Mouse (Mus musculus) heart, embryonic 11.5 days (tissue): ENCODE data around the gene Aoc3. TPM values are rescaled to one million over a fixed set of nuclear protein-coding genes. Genes with fewer than 3 reads are reported as not detected.

Source experiments
- ATAC-seq: fragments of 200-750 bp; cut with Nextera tagmentation; replicated peaks from 2 replicates; pipeline ENCODE4 v1.8.0; 2017; ENCODE audit warnings: moderate library complexity; ENCODE audit not compliant: insufficient number of reproducible peaks, low FRiP score, low TSS enrichment
- H3K27ac ChIP-seq: fragments of 300-500 bp; sonication (generic); 2 replicates; pipeline ENCODE4 v1.5.1; 2014; ENCODE audit warnings: mild to moderate bottlenecking, low read depth, low read length
- H3K27me3 ChIP-seq: fragments of 300-500 bp; sonication (generic); 2 replicates; pipeline ENCODE4 v1.6.1; 2014; ENCODE audit warnings: mild to moderate bottlenecking, low read length, mixed read lengths; ENCODE audit not compliant: control insufficient read depth, insufficient read depth
- H3K36me3 ChIP-seq: fragments of 300-500 bp; sonication (generic); 2 replicates; pipeline ENCODE4 v1.6.1; 2014; ENCODE audit warnings: mild to moderate bottlenecking, low read length, moderate library complexity, mixed read lengths; ENCODE audit not compliant: control insufficient read depth, insufficient read depth
- H3K4me1 ChIP-seq: fragments of 300-500 bp; sonication (generic); 2 replicates; pipeline ENCODE4 v1.6.1; 2014; ENCODE audit warnings: low read length; ENCODE audit not compliant: control insufficient read depth, insufficient read depth
- H3K4me2 ChIP-seq: fragments of 300-500 bp; sonication (generic); 2 replicates; pipeline ENCODE4 v1.6.1; 2014; ENCODE audit warnings: mild to moderate bottlenecking, moderate library complexity
- H3K4me3 ChIP-seq: fragments of 300-500 bp; sonication (generic); 2 replicates; pipeline ENCODE4 v1.5.1; 2014; ENCODE audit warnings: low read depth, low read length
- H3K9ac ChIP-seq: fragments of 300-500 bp; sonication (generic); 2 replicates; pipeline ENCODE4 v1.6.1; 2014; ENCODE audit warnings: mild to moderate bottlenecking, low read depth, low read length, moderate library complexity
- H3K9me3 ChIP-seq: fragments of 300-500 bp; sonication (generic); replicated peaks from 2 replicates; pipeline ENCODE4 v1.6.1; 2016; ENCODE audit warnings: low read length; ENCODE audit not compliant: control insufficient read depth
- WGBS: fragments of 180-500 bp; shearing (Covaris S2); extraction: QIAGEN DNeasy Blood & Tissue Kit; methylation state at CpG from one replicate; pipeline ENCODE4 v1.1.7; 2014; ENCODE audit not compliant: insufficient replicate concordance; 5-methylcytosine and 5-hydroxymethylcytosine counted together
- polyA plus RNA-seq: library from polyadenylated mRNA; unstranded; fragments of >200 nt; fragmentation: Nextera tagmentation; extraction: Ambion mirVana; gene quantifications from 2 replicates; pipeline ENCODE4 v1.2.1, GENCODE M21; 2014

The Aoc3 gene
- polyA plus RNA-seq, result 0.20 and 0.24 TPM in 2 replicates

DNA sequence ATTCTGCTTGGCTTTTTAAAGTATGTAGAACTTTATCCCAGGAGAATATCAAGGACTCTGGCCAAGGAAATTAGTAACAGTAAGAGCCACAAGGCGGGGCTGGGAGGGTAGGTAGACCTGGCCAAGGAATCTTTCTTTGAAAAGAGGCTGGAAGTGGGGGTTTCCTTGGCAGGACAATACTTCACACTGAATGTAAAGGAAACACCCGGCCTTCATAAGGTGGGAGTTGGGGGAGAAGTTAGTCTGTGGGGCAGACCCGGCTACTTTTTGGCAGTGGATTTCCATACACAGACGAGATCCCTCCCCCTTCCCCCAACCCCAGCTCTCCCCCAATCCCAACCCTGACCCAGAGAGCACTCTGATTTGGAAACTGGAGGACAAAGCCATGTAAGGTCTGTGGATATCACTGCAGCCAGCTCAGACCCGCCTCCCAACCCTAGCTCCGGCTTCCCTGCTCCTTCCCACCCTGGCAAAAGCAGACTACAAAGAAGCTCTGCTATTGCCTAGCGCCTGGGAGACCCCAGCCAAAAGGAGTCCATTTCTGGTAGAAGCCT, at the start of gene Aoc3:
Gene Aoc3 (plus strand): TSS at position 235 of the 554 bp plus-strand sequence.
- no peak within 1 kb of the TSS for H3K4me3 ChIP-seq
- 56% methylated on average over 7 of the region's 7 CpGs for WGBS
- H3K27ac ChIP-seq, result no peak within 1 kb of the TSS
- ATAC-seq, result no peak
- 0 out of 2 replicates have a peak, but pooled peaks cover 7% of the 10 kb centered on the region for H3K4me1 ChIP-seq
- no peaks in the 10 kb centered on the region for H3K27me3 ChIP-seq
- H3K9ac ChIP-seq, result 0 out of 2 replicates have a peak within 1 kb of the TSS, but pooled peaks have one; percentile 16
- H3K4me2 ChIP-seq, result no peak within 1 kb of the TSS
- H3K36me3 ChIP-seq, result peaks cover 3% of the 10 kb centered on the region
- no peaks in the 10 kb centered on the region for H3K9me3 ChIP-seq

DNA sequence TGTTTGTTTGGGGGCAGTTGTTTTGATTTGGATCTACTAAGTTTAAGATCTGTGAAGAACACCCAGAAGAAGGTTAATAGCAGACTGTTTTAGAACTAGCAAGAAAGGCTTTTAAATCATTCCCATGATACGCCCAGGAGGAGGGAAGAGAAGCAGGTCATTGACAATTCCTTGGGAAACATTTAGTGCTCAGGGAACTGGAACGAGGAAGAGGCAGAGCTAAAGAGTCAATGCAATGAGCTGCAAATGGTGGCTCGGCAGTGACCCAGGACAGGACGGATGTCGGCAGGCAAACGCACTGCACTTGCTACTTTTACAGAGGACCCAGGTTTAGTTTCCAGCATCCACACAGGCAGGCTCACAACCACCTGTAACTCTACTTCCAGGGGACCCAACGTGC, 49.6 kb upstream of the Aoc3 start:
- Histone ChIP-seq H3K4me3 (no peak overlapping the region), H3K9me3 (no peaks in the 10 kb centered on the region), H3K36me3 (peaks cover 5% of the 10 kb centered on the region), H3K27ac (no peak overlapping the region), H3K9ac (no peak overlapping the region), H3K4me1 (peaks cover 20% of the 10 kb centered on the region), H3K4me2 (no peak overlapping the region), H3K27me3 (0 out of 2 replicates have a peak, but pooled peaks cover 5% of the 10 kb centered on the region)
- 48% methylated on average over 7 of the region's 7 CpGs for WGBS
- no peak for ATAC-seq

DNA sequence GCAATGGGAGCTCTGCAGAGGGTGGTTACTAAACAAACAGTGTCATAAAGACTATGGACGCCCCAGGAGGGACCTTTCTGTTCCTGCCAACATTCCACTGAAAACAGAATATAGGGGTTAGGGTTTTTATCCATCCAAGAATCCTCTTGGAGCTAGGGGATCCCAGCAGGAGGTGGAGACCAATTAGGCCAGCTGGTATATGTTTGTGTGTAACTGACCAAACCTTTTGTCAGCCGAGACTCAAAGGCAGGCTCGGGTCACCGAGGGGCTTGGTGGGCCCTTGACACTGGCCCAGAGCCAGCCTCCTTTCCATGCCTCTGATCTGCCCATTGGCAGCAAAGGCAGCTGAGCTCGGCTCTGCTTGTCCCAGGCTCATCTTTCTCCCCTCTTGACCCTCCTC, 47.5 kb upstream of the Aoc3 start:
- no peak for ATAC-seq
- H3K36me3 ChIP-seq, result peaks cover 6% of the 10 kb centered on the region
- H3K27me3 ChIP-seq, result no peaks in the 10 kb centered on the region
- no peak overlapping the region for H3K27ac ChIP-seq
- H3K4me1 ChIP-seq, result peaks cover 5% of the 10 kb centered on the region
- H3K9me3 ChIP-seq, result no peaks in the 10 kb centered on the region
- no peak overlapping the region for H3K9ac ChIP-seq
- H3K4me3 ChIP-seq, result no peak overlapping the region
- 51% methylated on average over 5 of the region's 5 CpGs for WGBS
- H3K4me2 ChIP-seq, result no peak overlapping the region

DNA sequence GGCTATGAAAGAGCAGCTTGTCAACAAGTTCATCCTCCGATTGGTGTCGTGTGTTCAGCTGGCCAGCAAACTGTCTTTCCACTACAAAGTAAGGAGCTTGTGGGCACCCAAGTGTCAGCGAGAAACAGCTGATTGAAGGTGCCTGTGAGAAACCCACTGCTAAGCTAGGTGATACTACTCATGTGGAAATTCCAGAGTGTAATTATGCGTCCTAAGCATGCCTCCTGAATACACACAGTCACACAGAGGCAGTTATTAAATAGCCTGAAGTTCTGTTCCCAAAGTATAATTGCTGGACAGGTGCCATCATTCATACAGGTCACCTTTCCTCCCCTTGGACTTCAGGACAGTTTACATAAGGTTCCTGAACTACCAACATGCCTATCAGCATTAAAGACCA, 46.6 kb upstream of the Aoc3 start:
- H3K27ac ChIP-seq, result no peak overlapping the region
- H3K4me3 ChIP-seq, result no peak overlapping the region
- H3K36me3 ChIP-seq, result peaks cover 9% of the 10 kb centered on the region
- H3K9ac ChIP-seq, result no peak overlapping the region
- ATAC-seq, result no peak
- no peaks in the 10 kb centered on the region for H3K4me1 ChIP-seq
- H3K4me2 ChIP-seq, result no peak overlapping the region
- H3K9me3 ChIP-seq, result no peaks in the 10 kb centered on the region
- 59% methylated on average over 4 of the region's 4 CpGs for WGBS
- no peaks in the 10 kb centered on the region for H3K27me3 ChIP-seq

DNA sequence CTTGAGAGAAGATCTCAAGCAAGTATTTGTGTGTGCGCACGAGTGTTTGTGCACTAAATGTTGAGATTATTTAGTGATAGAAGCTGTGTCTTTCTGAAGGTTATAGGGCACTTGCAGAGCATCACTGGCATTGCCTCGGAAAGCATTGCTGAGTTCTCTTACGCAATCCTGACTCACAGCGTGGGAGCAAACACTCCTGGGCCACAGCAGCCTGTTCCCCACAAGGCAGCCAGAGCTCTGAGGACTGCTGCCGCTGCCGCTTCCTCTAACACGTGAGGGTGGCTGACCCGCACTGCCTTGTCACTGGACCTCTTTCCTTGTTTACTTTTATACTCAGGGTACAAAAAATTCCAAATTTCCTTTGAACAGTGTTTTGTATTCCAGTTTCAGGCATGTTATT, 43.1 kb upstream of the Aoc3 start:
- no peak overlapping the region for H3K4me3 ChIP-seq
- H3K4me1 ChIP-seq, result no peaks in the 10 kb centered on the region
- no peaks in the 10 kb centered on the region for H3K9me3 ChIP-seq
- no peaks in the 10 kb centered on the region for H3K27me3 ChIP-seq
- ATAC-seq, result no peak
- no peak overlapping the region for H3K4me2 ChIP-seq
- H3K36me3 ChIP-seq, result peaks cover 19% of the 10 kb centered on the region
- no peak overlapping the region for H3K27ac ChIP-seq
- H3K9ac ChIP-seq, result no peak overlapping the region
- WGBS, result 82% methylated on average over 9 of the region's 9 CpGs

DNA sequence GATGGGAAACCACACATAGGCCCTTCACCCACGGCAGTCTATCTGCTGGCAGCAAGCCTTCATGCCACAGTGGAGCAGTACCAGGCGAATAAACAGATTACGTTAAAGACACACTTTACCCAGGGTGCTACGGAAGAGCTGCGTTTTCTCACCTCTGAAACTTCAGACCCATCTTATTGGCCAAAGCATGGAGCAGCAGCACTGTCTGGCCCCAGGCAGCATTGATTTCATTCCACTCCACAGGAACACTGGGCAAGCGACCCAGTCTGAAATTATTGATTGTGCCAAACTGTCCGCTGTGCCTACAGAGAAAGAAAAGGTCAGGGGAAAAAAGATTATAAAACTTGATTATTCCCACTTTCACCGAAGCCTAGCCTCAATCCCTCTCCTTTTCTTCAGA, 39.2 kb upstream of the Aoc3 start:
- Histone ChIP-seq H3K27ac (no peak overlapping the region), H3K9me3 (no peaks in the 10 kb centered on the region), H3K4me3 (no peak overlapping the region), H3K36me3 (peaks cover 25% of the 10 kb centered on the region), H3K27me3 (no peaks in the 10 kb centered on the region), H3K9ac (no peak overlapping the region), H3K4me1 (no peaks in the 10 kb centered on the region), H3K4me2 (no peak overlapping the region)
- ATAC-seq, result no peak
- WGBS, result 92% methylated on average over 8 of the region's 8 CpGs

DNA sequence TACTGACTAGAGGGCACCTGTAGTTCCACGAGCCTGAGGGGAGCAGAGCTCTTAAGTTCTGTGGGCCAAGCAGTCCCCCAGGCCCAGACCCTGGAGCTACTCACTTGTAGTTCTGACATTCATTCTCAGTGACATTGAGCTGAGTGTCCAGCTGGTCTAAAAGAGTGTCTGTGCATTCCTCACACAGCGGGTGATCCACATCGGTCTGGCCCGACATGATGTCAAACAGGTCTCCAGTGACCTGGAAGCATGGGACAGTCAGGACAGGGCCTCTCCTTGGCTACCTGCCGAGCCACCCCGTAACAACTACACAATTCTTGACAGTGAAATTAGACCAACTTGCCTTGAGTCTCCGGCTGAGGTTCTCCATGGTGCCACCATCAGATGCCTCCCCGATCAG, 35.2 kb upstream of the Aoc3 start:
- 89% methylated on average over 8 of the region's 8 CpGs for WGBS
- Histone ChIP-seq H3K9ac (no peak overlapping the region), H3K27ac (no peak overlapping the region), H3K4me3 (no peak overlapping the region), H3K36me3 (peaks cover 20% of the 10 kb centered on the region), H3K27me3 (no peaks in the 10 kb centered on the region), H3K9me3 (no peaks in the 10 kb centered on the region), H3K4me1 (no peaks in the 10 kb centered on the region), H3K4me2 (no peak overlapping the region)
- ATAC-seq, result no peak

DNA sequence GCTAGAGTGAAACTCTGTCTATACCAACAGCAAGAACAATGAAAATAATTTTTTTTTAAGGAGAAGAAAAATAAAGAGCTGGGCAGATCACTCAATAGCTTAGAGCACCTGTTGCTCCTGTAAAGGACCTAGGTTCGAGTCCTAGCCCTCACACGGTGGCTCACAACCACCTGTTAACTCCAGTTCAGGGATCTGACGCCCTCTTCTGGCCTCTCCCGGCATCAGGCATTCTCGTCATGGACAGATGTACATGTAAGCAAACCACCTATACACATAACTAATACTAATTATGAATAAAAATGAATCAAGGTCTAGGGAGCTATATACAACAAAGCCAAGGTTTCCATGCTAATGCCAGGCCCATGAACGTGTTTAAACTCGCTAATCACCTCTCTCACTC, 29.5 kb upstream of the Aoc3 start:
- Histone ChIP-seq H3K27ac (no peak overlapping the region), H3K4me3 (peak overlapping the region; percentile 96), H3K27me3 (no peaks in the 10 kb centered on the region), H3K9ac (peak overlapping the region; percentile 86), H3K4me1 (peaks cover 13% of the 10 kb centered on the region), H3K36me3 (peaks cover 6% of the 10 kb centered on the region), H3K9me3 (no peaks in the 10 kb centered on the region), H3K4me2 (peak overlapping the region; percentile 99)
- WGBS, result 59% methylated on average over 7 of the region's 7 CpGs
- no peak for ATAC-seq

DNA sequence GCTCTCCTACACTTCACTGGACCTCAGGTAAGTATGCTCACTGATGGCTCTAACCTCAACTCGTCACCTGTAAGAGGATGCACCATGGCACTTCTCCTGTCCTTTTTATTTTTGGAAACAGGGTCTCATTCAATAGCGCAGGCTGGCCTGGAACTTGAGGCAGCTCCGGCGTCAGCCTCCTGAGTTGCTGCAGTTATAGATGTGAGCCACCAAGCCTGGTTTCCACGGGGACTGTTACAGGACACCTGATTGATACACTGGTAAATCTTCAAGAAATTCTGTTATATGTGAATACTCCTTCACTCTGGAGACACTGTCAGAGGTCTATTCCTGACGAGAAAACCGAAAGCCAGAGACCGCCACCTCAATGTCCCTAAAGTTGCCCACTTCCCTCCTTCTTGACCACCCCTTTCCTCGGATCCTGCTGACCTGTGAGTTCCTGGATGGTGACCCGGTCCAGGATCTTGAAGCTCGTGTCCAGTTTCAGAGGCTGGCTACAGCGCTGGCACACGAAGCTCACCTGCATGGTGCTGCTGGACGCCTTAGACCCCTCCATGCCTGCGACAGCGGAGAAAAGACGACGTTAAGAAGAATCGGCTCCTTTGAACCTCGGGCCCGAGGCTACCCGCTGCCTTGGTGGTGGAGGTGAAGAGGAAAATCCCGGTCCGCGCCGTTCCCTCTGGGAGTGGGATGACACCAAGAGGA, 29.0 kb upstream of the Aoc3 start:
- 11% methylated on average over 26 of the region's 26 CpGs for WGBS
- H3K9ac ChIP-seq, result peak overlapping the region; percentile 86
- peak overlapping the region; percentile 99 for H3K4me2 ChIP-seq
- H3K27me3 ChIP-seq, result no peaks in the 10 kb centered on the region
- H3K27ac ChIP-seq, result peak overlapping the region; percentile 35; the same call in 1 of the 2 replicates
- H3K4me3 ChIP-seq, result peak overlapping the region; percentile 96
- H3K9me3 ChIP-seq, result no peaks in the 10 kb centered on the region
- peaks cover 13% of the 10 kb centered on the region for H3K4me1 ChIP-seq
- peaks cover 6% of the 10 kb centered on the region for H3K36me3 ChIP-seq
- ATAC-seq, result peak; percentile 35; the same call in 1 of the 2 replicates
